Mouse (Mus musculus): ENCODE measurements around the gene Gmds. TPM values are rescaled to one million over a fixed set of nuclear protein-coding genes. Genes with fewer than 3 reads are reported as not detected.

The Gmds gene
- total RNA-seq, 1 experiment = 7.3 TPM

GRCm38 (mm10) chr13:32227874-32228562 lies 110.5 kb downstream of the Gmds start:
- H3K4me3 ChIP-seq (ENCODE audit: insufficient read depth in 1 of 2, low read depth in 1 of 2, low read length in 2 of 2, poor library complexity in 1 of 2, severe bottlenecking in 1 of 2) = no peak overlapping the region
- H3K36me3 ChIP-seq (ENCODE audit: control insufficient read depth, insufficient read depth, low read length, poor library complexity, severe bottlenecking) = no peaks in the 10 kb centered on the region
- no peak for DNase-seq (ENCODE audit: low read depth, low spot score)
- TF ChIP-seq CHD2 (IDR thresholded peaks at IDR 0.05; ENCODE audit: low read depth, low read length) = no peak
- H3K27ac ChIP-seq (ENCODE audit: insufficient read depth, low read depth, low read length, poor library complexity, severe bottlenecking) = no peak overlapping the region
- H3K9me3 ChIP-seq (ENCODE audit: control insufficient read depth, insufficient read depth, low read depth, low read length) = no peaks in the 10 kb centered on the region
- in situ Hi-C loops (cut with MboI; ENCODE audit: low sequenced_read_pairs in 2 of 2, unreplicated experiment in 2 of 2) = no loop called here
- H3K9ac ChIP-seq (ENCODE audit: insufficient read depth, low read depth, low read length, poor library complexity, severe bottlenecking) = no peak overlapping the region
- H3K4me1 ChIP-seq (ENCODE audit: control insufficient read depth in 2 of 2, insufficient read depth in 2 of 2, low read length in 2 of 2, poor library complexity in 1 of 2) = no peaks in the 10 kb centered on the region

GRCm38 (mm10) chr13:32217647-32218046 lies 120.9 kb downstream of the Gmds start:
- Histone ChIP-seq H3K36me3 (ENCODE audit: control insufficient read depth, insufficient read depth, low read length, poor library complexity, severe bottlenecking) (no peaks in the 10 kb centered on the region), H3K9me3 (ENCODE audit: control insufficient read depth, insufficient read depth, low read depth, low read length) (no peaks in the 10 kb centered on the region), H3K4me3 (ENCODE audit: insufficient read depth in 1 of 2, low read depth in 1 of 2, low read length in 2 of 2, poor library complexity in 1 of 2, severe bottlenecking in 1 of 2) (no peak overlapping the region), H3K9ac (ENCODE audit: insufficient read depth, low read depth, low read length, poor library complexity, severe bottlenecking) (no peak overlapping the region), H3K27ac (ENCODE audit: insufficient read depth, low read depth, low read length, poor library complexity, severe bottlenecking) (no peak overlapping the region), H3K4me1 (ENCODE audit: control insufficient read depth in 2 of 2, insufficient read depth in 2 of 2, low read length in 2 of 2, poor library complexity in 1 of 2) (no peaks in the 10 kb centered on the region)
- TF ChIP-seq ZC3H11A (IDR thresholded peaks at IDR 0.05; ENCODE audit: borderline replicate concordance, low read depth, low read length) (no peak), HCFC1 (IDR thresholded peaks at IDR 0.05; ENCODE audit: borderline replicate concordance, insufficient read depth, low read length) (no peak), MAFK (IDR thresholded peaks at IDR 0.05; ENCODE audit: insufficient read depth, low read depth, low read length) (no peak), ZNF384 (IDR thresholded peaks at IDR 0.05; ENCODE audit: low read depth, low read length) (no peak), CHD2 (IDR thresholded peaks at IDR 0.05; ENCODE audit: low read depth, low read length) (no peak)
- in situ Hi-C loops (cut with MboI; ENCODE audit: low sequenced_read_pairs in 2 of 2, unreplicated experiment in 2 of 2) = loop anchor here in 1 of 2 experiments (25.0 kb wide), 1 partner anchor 405 kb away; the partner anchor contains the start of gene Foxc1
- no peak for DNase-seq (ENCODE audit: low read depth, low spot score)

GRCm38 (mm10) chr13:32213702-32214452 lies 124.7 kb downstream of the Gmds start:
- TF ChIP-seq ZC3H11A (IDR thresholded peaks at IDR 0.05; ENCODE audit: borderline replicate concordance, low read depth, low read length) (peak; percentile 56; the same call in 1 of the 2 replicates), ZNF384 (IDR thresholded peaks at IDR 0.05; ENCODE audit: low read depth, low read length) (no peak)
- peak; percentile 26 for DNase-seq (ENCODE audit: low read depth, low spot score)
- Histone ChIP-seq H3K9ac (ENCODE audit: insufficient read depth, low read depth, low read length, poor library complexity, severe bottlenecking) (no peak overlapping the region), H3K27ac (ENCODE audit: insufficient read depth, low read depth, low read length, poor library complexity, severe bottlenecking) (no peak overlapping the region), H3K9me3 (ENCODE audit: control insufficient read depth, insufficient read depth, low read depth, low read length) (no peaks in the 10 kb centered on the region), H3K4me3 (ENCODE audit: insufficient read depth in 1 of 2, low read depth in 1 of 2, low read length in 2 of 2, poor library complexity in 1 of 2, severe bottlenecking in 1 of 2) (no peak overlapping the region), H3K4me1 (ENCODE audit: control insufficient read depth in 2 of 2, insufficient read depth in 2 of 2, low read length in 2 of 2, poor library complexity in 1 of 2) (no peaks in the 10 kb centered on the region), H3K36me3 (ENCODE audit: control insufficient read depth, insufficient read depth, low read length, poor library complexity, severe bottlenecking) (no peaks in the 10 kb centered on the region)
- in situ Hi-C loops (cut with MboI; ENCODE audit: low sequenced_read_pairs in 2 of 2, unreplicated experiment in 2 of 2) = loop anchor here in 1 of 2 experiments (25.0 kb wide), 1 partner anchor 402 kb away; the partner anchor contains the start of gene Foxc1

GRCm38 (mm10) chr13:32212125-32212524 lies 126.4 kb downstream of the Gmds start:
- Histone ChIP-seq H3K4me1 (ENCODE audit: control insufficient read depth in 2 of 2, insufficient read depth in 2 of 2, low read length in 2 of 2, poor library complexity in 1 of 2) (no peaks in the 10 kb centered on the region), H3K9ac (ENCODE audit: insufficient read depth, low read depth, low read length, poor library complexity, severe bottlenecking) (no peak overlapping the region), H3K4me3 (ENCODE audit: insufficient read depth in 1 of 2, low read depth in 1 of 2, low read length in 2 of 2, poor library complexity in 1 of 2, severe bottlenecking in 1 of 2) (no peak overlapping the region), H3K27ac (ENCODE audit: insufficient read depth, low read depth, low read length, poor library complexity, severe bottlenecking) (no peak overlapping the region), H3K9me3 (ENCODE audit: control insufficient read depth, insufficient read depth, low read depth, low read length) (no peaks in the 10 kb centered on the region), H3K36me3 (ENCODE audit: control insufficient read depth, insufficient read depth, low read length, poor library complexity, severe bottlenecking) (no peaks in the 10 kb centered on the region)
- no peak for DNase-seq (ENCODE audit: low read depth, low spot score)
- TF ChIP-seq ZNF384 (IDR thresholded peaks at IDR 0.05; ENCODE audit: low read depth, low read length) = no peak
- TF ChIP-seq MAFK (IDR thresholded peaks at IDR 0.05; ENCODE audit: insufficient read depth, low read depth, low read length) = no peak
- TF ChIP-seq CHD2 (IDR thresholded peaks at IDR 0.05; ENCODE audit: low read depth, low read length) = no peak
- no peak for TF ChIP-seq ZC3H11A (IDR thresholded peaks at IDR 0.05; ENCODE audit: borderline replicate concordance, low read depth, low read length)
- no peak for TF ChIP-seq HCFC1 (IDR thresholded peaks at IDR 0.05; ENCODE audit: borderline replicate concordance, insufficient read depth, low read length)
- in situ Hi-C loops (cut with MboI; ENCODE audit: low sequenced_read_pairs in 2 of 2, unreplicated experiment in 2 of 2) = loop anchor here in 1 of 2 experiments (25.0 kb wide), 1 partner anchor 400 kb away; the partner anchor contains the start of gene Foxc1

Measured in ES-E14 (cell line).